Mouse (Mus musculus): ENCODE measurements around the gene Cnbp. TPM values are rescaled to one million over a fixed set of nuclear protein-coding genes. Genes with fewer than 3 reads are reported as not detected.

Cnbp gene
- polyA plus RNA-seq, 1 experiment from 2014 or later, result 685 TPM

GRCm38 (mm10) chr6:87804036-87804435 is 46.9 kb downstream of the Cnbp start:
- Histone ChIP-seq H3K27me3 (replicated peaks; ENCODE audit: control insufficient read depth, insufficient read depth, low read length) (no peaks in the 10 kb centered on the region), H3K36me3 (ENCODE audit: control insufficient read depth, insufficient read depth) (no peaks in the 10 kb centered on the region), H3K4me1 (replicated peaks; ENCODE audit: control insufficient read depth, insufficient read depth, low read length) (no peaks in the 10 kb centered on the region), H3K27ac (ENCODE audit: low read length) (no peak overlapping the region), H3K9me3 (ENCODE audit: control insufficient read depth, low read length) (no peaks in the 10 kb centered on the region), H3K9ac (replicated peaks; ENCODE audit: low read depth, low read length) (no peak overlapping the region), H3K4me3 (replicated peaks; ENCODE audit: low read length) (no peak overlapping the region), H3K4me2 (ENCODE audit: low read length) (no peak overlapping the region)
- no peak for ATAC-seq
- 88% methylated on average over 1 of the region's 1 CpGs for WGBS

GRCm38 (mm10) chr6:87802462-87802861 is 48.4 kb downstream of the Cnbp start:
- Histone ChIP-seq H3K27ac (ENCODE audit: low read length) (no peak overlapping the region), H3K27me3 (replicated peaks; ENCODE audit: control insufficient read depth, insufficient read depth, low read length) (no peaks in the 10 kb centered on the region), H3K9me3 (ENCODE audit: control insufficient read depth, low read length) (no peaks in the 10 kb centered on the region), H3K4me1 (replicated peaks; ENCODE audit: control insufficient read depth, insufficient read depth, low read length) (no peaks in the 10 kb centered on the region), H3K4me2 (ENCODE audit: low read length) (no peak overlapping the region), H3K4me3 (replicated peaks; ENCODE audit: low read length) (no peak overlapping the region), H3K36me3 (ENCODE audit: control insufficient read depth, insufficient read depth) (no peaks in the 10 kb centered on the region), H3K9ac (replicated peaks; ENCODE audit: low read depth, low read length) (no peak overlapping the region)
- no peak for ATAC-seq
- 89% methylated on average over 7 of the region's 7 CpGs for WGBS

- Histone ChIP-seq H3K36me3 (ENCODE audit: control insufficient read depth, insufficient read depth) (no peaks in the 10 kb centered on the region), H3K27me3 (replicated peaks; ENCODE audit: control insufficient read depth, insufficient read depth, low read length) (no peaks in the 10 kb centered on the region), H3K4me2 (ENCODE audit: low read length) (no peak overlapping the region), H3K27ac (ENCODE audit: low read length) (no peak overlapping the region), H3K9ac (replicated peaks; ENCODE audit: low read depth, low read length) (no peak overlapping the region), H3K4me1 (replicated peaks; ENCODE audit: control insufficient read depth, insufficient read depth, low read length) (no peaks in the 10 kb centered on the region), H3K4me3 (replicated peaks; ENCODE audit: low read length) (no peak overlapping the region), H3K9me3 (ENCODE audit: control insufficient read depth, low read length) (no peaks in the 10 kb centered on the region)
- 93% methylated on average over 6 of the region's 6 CpGs for WGBS
- ATAC-seq, result no peak
Measured at GRCm38 (mm10) chr6:87799576-87799975, 51.3 kb downstream of the Cnbp start.

- 62% methylated on average over 2 of the region's 2 CpGs for WGBS
- no peak for ATAC-seq
- Histone ChIP-seq H3K36me3 (ENCODE audit: control insufficient read depth, insufficient read depth) (no peaks in the 10 kb centered on the region), H3K9ac (replicated peaks; ENCODE audit: low read depth, low read length) (no peak overlapping the region), H3K4me2 (ENCODE audit: low read length) (no peak overlapping the region), H3K27me3 (replicated peaks; ENCODE audit: control insufficient read depth, insufficient read depth, low read length) (no peaks in the 10 kb centered on the region), H3K4me1 (replicated peaks; ENCODE audit: control insufficient read depth, insufficient read depth, low read length) (no peaks in the 10 kb centered on the region), H3K9me3 (ENCODE audit: control insufficient read depth, low read length) (no peaks in the 10 kb centered on the region), H3K27ac (ENCODE audit: low read length) (no peak overlapping the region), H3K4me3 (replicated peaks; ENCODE audit: low read length) (no peak overlapping the region)
Measured at GRCm38 (mm10) chr6:87797321-87797720, 53.6 kb downstream of the Cnbp start.

GRCm38 (mm10) chr6:87796251-87796880 is 54.5 kb downstream of the Cnbp start:
- WGBS, result 82% methylated on average over 6 of the region's 6 CpGs
- H3K4me3 ChIP-seq (replicated peaks; ENCODE audit: low read length), result no peak overlapping the region
- H3K4me2 ChIP-seq (ENCODE audit: low read length), result no peak overlapping the region
- H3K4me1 ChIP-seq (replicated peaks; ENCODE audit: control insufficient read depth, insufficient read depth, low read length), result no peaks in the 10 kb centered on the region
- 0 out of 2 replicates have a peak, but pooled peaks cover 3% of the 10 kb centered on the region for H3K36me3 ChIP-seq (ENCODE audit: control insufficient read depth, insufficient read depth)
- H3K27me3 ChIP-seq (replicated peaks; ENCODE audit: control insufficient read depth, insufficient read depth, low read length), result no peaks in the 10 kb centered on the region
- no peak overlapping the region for H3K9ac ChIP-seq (replicated peaks; ENCODE audit: low read depth, low read length)
- no peaks in the 10 kb centered on the region for H3K9me3 ChIP-seq (ENCODE audit: control insufficient read depth, low read length)
- no peak overlapping the region for H3K27ac ChIP-seq (ENCODE audit: low read length)
- ATAC-seq, result no peak

- no peak overlapping the region for H3K4me3 ChIP-seq (replicated peaks; ENCODE audit: low read length)
- H3K9me3 ChIP-seq (ENCODE audit: control insufficient read depth, low read length), result no peaks in the 10 kb centered on the region
- no peak for ATAC-seq
- WGBS, result 54% methylated on average over 6 of the region's 6 CpGs
- H3K27me3 ChIP-seq (replicated peaks; ENCODE audit: control insufficient read depth, insufficient read depth, low read length), result no peaks in the 10 kb centered on the region
- no peak overlapping the region for H3K27ac ChIP-seq (ENCODE audit: low read length)
- no peak overlapping the region for H3K4me2 ChIP-seq (ENCODE audit: low read length)
- H3K9ac ChIP-seq (replicated peaks; ENCODE audit: low read depth, low read length), result no peak overlapping the region
- H3K4me1 ChIP-seq (replicated peaks; ENCODE audit: control insufficient read depth, insufficient read depth, low read length), result no peaks in the 10 kb centered on the region
- H3K36me3 ChIP-seq (ENCODE audit: control insufficient read depth, insufficient read depth), result 0 out of 2 replicates have a peak, but pooled peaks cover 3% of the 10 kb centered on the region
Measured at GRCm38 (mm10) chr6:87795385-87796150, 55.3 kb downstream of the Cnbp start.

- no peak overlapping the region for H3K27ac ChIP-seq (ENCODE audit: low read length)
- H3K9me3 ChIP-seq (ENCODE audit: control insufficient read depth, low read length), result no peaks in the 10 kb centered on the region
- H3K4me1 ChIP-seq (replicated peaks; ENCODE audit: control insufficient read depth, insufficient read depth, low read length), result peaks cover 5% of the 10 kb centered on the region
- no peaks in the 10 kb centered on the region for H3K27me3 ChIP-seq (replicated peaks; ENCODE audit: control insufficient read depth, insufficient read depth, low read length)
- ATAC-seq, result no peak
- H3K36me3 ChIP-seq (ENCODE audit: control insufficient read depth, insufficient read depth), result 0 out of 2 replicates have a peak, but pooled peaks cover 3% of the 10 kb centered on the region
- no peak overlapping the region for H3K4me3 ChIP-seq (replicated peaks; ENCODE audit: low read length)
- H3K4me2 ChIP-seq (ENCODE audit: low read length), result no peak overlapping the region
- WGBS, result 90% methylated on average over 10 of the region's 10 CpGs
- no peak overlapping the region for H3K9ac ChIP-seq (replicated peaks; ENCODE audit: low read depth, low read length)
Measured at GRCm38 (mm10) chr6:87793821-87794510, 56.9 kb downstream of the Cnbp start.

Other genes starting within 250 kb of the Cnbp start
- 13.6 and 15.3 TPM in 2 replicates for gene Aplf, start 178.9 kb downstream of the Cnbp start, polyA plus RNA-seq (2015; fragmentation: Nextera tagmentation; extraction: Ambion mirVana)
- gene Efcc1, start 120.2 kb downstream of the Cnbp start, polyA plus RNA-seq (2015; fragmentation: Nextera tagmentation; extraction: Ambion mirVana), result 1.8 and 2.3 TPM in 2 replicates
- gene Gp9, start 73.0 kb downstream of the Cnbp start, polyA plus RNA-seq (2015; fragmentation: Nextera tagmentation; extraction: Ambion mirVana), result 0.24 and 0.39 TPM in 2 replicates
- gene Rab43, start 38.9 kb downstream of the Cnbp start, polyA plus RNA-seq (2015; fragmentation: Nextera tagmentation; extraction: Ambion mirVana), result 6.1 and 8.0 TPM in 2 replicates
- gene Gm45140, start 15.3 kb downstream of the Cnbp start, polyA plus RNA-seq (2015; fragmentation: Nextera tagmentation; extraction: Ambion mirVana), result 2.5 and 4.4 TPM in 2 replicates
- gene Isy1, start 12.3 kb downstream of the Cnbp start, polyA plus RNA-seq (2015; fragmentation: Nextera tagmentation; extraction: Ambion mirVana), result 28.2 and 30.2 TPM in 2 replicates
- gene Copg1, start 36.7 kb upstream of the Cnbp start, polyA plus RNA-seq (2015; fragmentation: Nextera tagmentation; extraction: Ambion mirVana), result 173 and 186 TPM in 2 replicates
- gene Hmces, start 62.8 kb upstream of the Cnbp start, polyA plus RNA-seq (2015; fragmentation: Nextera tagmentation; extraction: Ambion mirVana), result 57.9 and 62.9 TPM in 2 replicates
- gene H1fx, start 130.5 kb upstream of the Cnbp start, polyA plus RNA-seq (2015; fragmentation: Nextera tagmentation; extraction: Ambion mirVana), result 18.4 and 19.8 TPM in 2 replicates
- gene Rab7, start 194.2 kb upstream of the Cnbp start, polyA plus RNA-seq (2015; fragmentation: Nextera tagmentation; extraction: Ambion mirVana), result 343 TPM in 2 replicates
- 273 and 275 TPM in 2 replicates for gene Rpn1, start 233.4 kb upstream of the Cnbp start, polyA plus RNA-seq (2015; fragmentation: Nextera tagmentation; extraction: Ambion mirVana)

Data from forebrain, embryonic 16.5 days (tissue).